Mouse (Mus musculus) MEL (cell line): ENCODE data around the gene Fbxo17. TPM values are rescaled to one million over a fixed set of nuclear protein-coding genes. Genes with fewer than 3 reads are reported as not detected.

ENCODE experiments used
- DNase-seq: peaks from one replicate; pipeline ENCODE4 v3.0.0; 2011; ENCODE audit warnings: low read depth, low spot score
- H3K27ac ChIP-seq: 2 replicates; pipeline ENCODE4 v1.5.1; 2012; ENCODE audit warnings: low read depth, mild to moderate bottlenecking, control low read depth, low read length, moderate library complexity; ENCODE audit not compliant: control insufficient read depth
- H3K27me3 ChIP-seq, 2 experiments: fragments of 150-350 bp in 1 of 2; sonication (generic) in 1 of 2; 2 replicates each; pipeline ENCODE4 v1.6.1; 2012; ENCODE audit warnings: low read length in 2 of 2, mild to moderate bottlenecking in 2 of 2, improper control_type of control experiment in 1 of 2, moderate library complexity in 1 of 2; ENCODE audit not compliant: insufficient read depth in 2 of 2, control insufficient read depth in 1 of 2
- H3K36me3 ChIP-seq, 2 experiments: 2 replicates each; pipeline ENCODE4 v1.6.1; 2012 to 2014; ENCODE audit warnings: low read length in 2 of 2, improper control_type of control experiment in 1 of 2, inconsistent platforms in 1 of 2, mild to moderate bottlenecking in 1 of 2; ENCODE audit not compliant: insufficient read depth in 2 of 2, control insufficient read depth in 1 of 2
- H3K4me1 ChIP-seq, 2 experiments: fragments of 150-350 bp in 1 of 2; sonication (generic) in 1 of 2; 2 replicates each; pipeline ENCODE4 v1.6.1; 2012; ENCODE audit warnings: low read length in 2 of 2, improper control_type of control experiment in 1 of 2, mild to moderate bottlenecking in 1 of 2; ENCODE audit not compliant: insufficient read depth in 2 of 2, control insufficient read depth in 1 of 2
- H3K4me3 ChIP-seq, 2 experiments: fragments of 150-350 bp in 1 of 2; sonication (generic) in 1 of 2; 2 replicates each; pipeline ENCODE4 v1.5.1; 2012; ENCODE audit warnings: low read depth in 2 of 2, low read length in 2 of 2, mild to moderate bottlenecking in 2 of 2, moderate library complexity in 2 of 2, control low read depth in 1 of 2, improper control_type of control experiment in 1 of 2; ENCODE audit not compliant: control insufficient read depth in 1 of 2, insufficient read depth in 1 of 2
- H3K79me2 ChIP-seq: 2 replicates; pipeline ENCODE4 v1.6.1; 2012; ENCODE audit warnings: mild to moderate bottlenecking, low read length, moderate library complexity; ENCODE audit not compliant: control insufficient read depth, poor library complexity, insufficient read depth
- H3K9ac ChIP-seq: 2 replicates; pipeline ENCODE4 v1.6.1; 2012; ENCODE audit warnings: low read depth, mild to moderate bottlenecking, control low read depth, low read length, moderate library complexity; ENCODE audit not compliant: control insufficient read depth, poor library complexity, severe bottlenecking
- H3K9me3 ChIP-seq: fragments of 150-350 bp; sonication (generic); replicated peaks from 2 replicates; pipeline ENCODE4 v1.6.1; 2012; ENCODE audit warnings: mild to moderate bottlenecking, low read length, improper control_type of control experiment, moderate library complexity; ENCODE audit not compliant: insufficient read depth
- CHD1 ChIP-seq: IDR thresholded peaks from 2 replicates; pipeline ENCODE4 v1.6.1; 2012; ENCODE audit warnings: low read depth, mild to moderate bottlenecking, inconsistent platforms, low read length, improper control_type of control experiment
- CTCF ChIP-seq, 3 experiments: IDR thresholded peaks in 2 of 3; conservative IDR thresholded peaks in 1 of 3; 2 replicates each; pipeline ENCODE4 v1.5.1; 2011 to 2012; ENCODE audit warnings: low read length in 3 of 3, low read depth in 2 of 3, mild to moderate bottlenecking in 2 of 3, improper control_type of control experiment in 1 of 3, inconsistent platforms in 1 of 3, mixed read lengths in 1 of 3, moderate library complexity in 1 of 3; ENCODE audit not compliant: control insufficient read depth in 1 of 3, insufficient read depth in 1 of 3, poor library complexity in 1 of 3, severe bottlenecking in 1 of 3
- ETS1 ChIP-seq: IDR thresholded peaks from 2 replicates; pipeline ENCODE4 v1.6.1; 2012; ENCODE audit warnings: low read depth, mild to moderate bottlenecking, inconsistent platforms, low read length, improper control_type of control experiment, moderate library complexity
- GATA1 ChIP-seq: IDR thresholded peaks from 2 replicates; pipeline ENCODE4 v1.6.1; 2011; ENCODE audit warnings: low read depth, low read length, improper control_type of control experiment
- MAX ChIP-seq: IDR thresholded peaks from 2 replicates; pipeline ENCODE4 v1.6.1; 2011; ENCODE audit warnings: low read length, improper control_type of control experiment
- MAZ ChIP-seq: IDR thresholded peaks from 2 replicates; pipeline ENCODE4 v1.6.1; 2012; ENCODE audit warnings: low read depth, mild to moderate bottlenecking, inconsistent platforms, low read length, improper control_type of control experiment
- MEF2A ChIP-seq: IDR thresholded peaks from 2 replicates; pipeline ENCODE4 v1.6.1; 2014; ENCODE audit warnings: low read depth, mild to moderate bottlenecking, inconsistent platforms, low read length, improper control_type of control experiment; ENCODE audit not compliant: poor library complexity, insufficient replicate concordance, severe bottlenecking; ENCODE audit errors: extremely low read depth
- MYB ChIP-seq: IDR thresholded peaks from 2 replicates; pipeline ENCODE4 v1.6.1; 2011; ENCODE audit warnings: mild to moderate bottlenecking, low read depth, low read length, improper control_type of control experiment
- MYC ChIP-seq: IDR thresholded peaks from 2 replicates; pipeline ENCODE4 v1.6.1; 2011; ENCODE audit warnings: low read depth, mild to moderate bottlenecking, low read length, improper control_type of control experiment, moderate library complexity
- POLR2A ChIP-seq, 2 experiments: IDR thresholded peaks; 2 replicates each; pipeline ENCODE4 v1.6.1; 2011 to 2012; ENCODE audit warnings: low read length in 2 of 2, mild to moderate bottlenecking in 2 of 2, control low read depth in 1 of 2, improper control_type of control experiment in 1 of 2, low read depth in 1 of 2, moderate library complexity in 1 of 2; ENCODE audit not compliant: control insufficient read depth in 1 of 2, insufficient read depth in 1 of 2, poor library complexity in 1 of 2
- POLR2AphosphoS5 ChIP-seq: IDR thresholded peaks from 2 replicates; pipeline ENCODE4 v1.6.1; 2012; ENCODE audit warnings: low read depth, borderline replicate concordance, mild to moderate bottlenecking, inconsistent platforms, low read length, moderate library complexity, mixed read lengths
- SMC3 ChIP-seq: IDR thresholded peaks from 2 replicates; pipeline ENCODE4 v1.6.1; 2011; ENCODE audit warnings: low read depth, low read length, improper control_type of control experiment
- ZC3H11A ChIP-seq: IDR thresholded peaks from 2 replicates; pipeline ENCODE4 v1.6.1; 2012; ENCODE audit warnings: low read depth, mild to moderate bottlenecking, inconsistent platforms, low read length, improper control_type of control experiment
- polyA plus RNA-seq, 2 experiments: library from polyadenylated mRNA; stranded (reverse) in 1 of 2; unstranded in 1 of 2; fragments of >175 nt in 1 of 2; fragments of >200 nt in 1 of 2; gene quantifications; 2 replicates each; pipeline versions ENCODE4 v1.2.1 to v1.2.4; 2012; ENCODE audit warnings: low replicate concordance in 2 of 2, low read depth in 1 of 2; ENCODE audit not compliant: insufficient read length in 2 of 2, insufficient read depth in 1 of 2, missing spikeins in 1 of 2
- total RNA-seq: library from RNA; depleted of rRNA; stranded (reverse); fragments of 300-350 nt; gene quantifications from 2 replicates; pipeline ENCODE4 v1.2.3, GENCODE M21; 2012

Fbxo17 gene
- total and polyA plus RNA-seq, 3 experiments: 0.43 TPM; not detected in 2

DNA sequence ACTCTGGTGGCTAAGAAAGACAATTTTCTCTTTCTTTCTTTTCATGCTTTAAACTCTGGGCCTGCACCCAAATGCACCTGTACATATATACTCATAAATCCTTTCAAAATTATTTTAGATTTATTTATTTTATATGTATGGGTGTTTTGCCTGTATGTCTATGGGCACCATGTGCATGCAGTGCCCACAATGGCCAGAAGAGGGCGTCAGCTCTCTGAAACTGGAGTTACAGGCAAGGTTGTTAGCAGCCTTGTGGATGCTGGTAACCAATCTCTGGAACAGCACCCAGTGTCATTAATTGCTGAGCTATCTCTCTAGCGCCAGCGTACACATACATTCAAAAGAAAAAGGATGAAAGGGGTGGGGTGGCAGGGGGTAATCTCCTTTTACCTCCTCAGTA lies 5.6 kb upstream of the Fbxo17 start:
- Histone ChIP-seq H3K4me3 (no peak overlapping the region), H3K4me1 (no peaks in the 10 kb centered on the region), H3K27me3 (no peaks in the 10 kb centered on the region; a peak in 1 of 4 replicates), H3K9ac (no peak overlapping the region), H3K27ac (no peak overlapping the region), H3K79me2 (no peaks in the 10 kb centered on the region), H3K9me3 (no peaks in the 10 kb centered on the region), H3K36me3 (no peaks in the 10 kb centered on the region)
- peak; percentile 33 for DNase-seq
- TF ChIP-seq CTCF (IDR thresholded peaks at IDR 0.05 in 2 of 3, conservative IDR thresholded peaks at IDR 0.05 in 1 of 3; ENCODE audit: control insufficient read depth in 1 of 3, insufficient read depth in 1 of 3, low read depth in 2 of 3, low read length in 3 of 3, poor library complexity in 1 of 3, severe bottlenecking in 1 of 3) (peak; percentile 45 to 60 (median 48)), POLR2AphosphoS5 (no peak)

DNA sequence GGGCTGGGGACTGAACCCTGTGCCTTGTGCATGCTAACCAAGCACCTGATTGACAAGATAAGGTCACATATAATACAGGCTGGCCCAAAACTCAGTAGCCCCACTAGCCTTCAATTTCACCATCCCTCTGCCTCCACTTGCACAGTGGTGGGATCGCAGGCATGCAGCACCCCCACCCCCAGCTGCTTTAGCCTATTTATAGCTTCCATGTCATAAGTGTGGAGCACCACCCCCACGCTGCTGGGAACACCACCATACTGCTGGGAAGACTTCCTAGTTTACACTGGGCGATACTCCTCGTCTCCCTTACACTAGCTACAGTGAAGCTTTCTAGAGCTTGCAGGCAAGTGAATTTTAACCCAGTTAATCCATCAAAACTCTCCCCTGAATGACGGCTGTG lies 1.9 kb upstream of the Fbxo17 start:
- no peaks in the 10 kb centered on the region for H3K4me1 ChIP-seq
- H3K4me3 ChIP-seq: no peak overlapping the region
- H3K9me3 ChIP-seq: no peaks in the 10 kb centered on the region
- DNase-seq: no peak
- no peaks in the 10 kb centered on the region for H3K36me3 ChIP-seq
- no peak overlapping the region for H3K27ac ChIP-seq
- no peaks in the 10 kb centered on the region; a peak in 1 of 4 replicates for H3K27me3 ChIP-seq
- no peaks in the 10 kb centered on the region for H3K79me2 ChIP-seq
- H3K9ac ChIP-seq: no peak overlapping the region
- TF ChIP-seq MEF2A (no peak), SMC3 (no peak), ETS1 (no peak), MYB (no peak), GATA1 (no peak)

DNA sequence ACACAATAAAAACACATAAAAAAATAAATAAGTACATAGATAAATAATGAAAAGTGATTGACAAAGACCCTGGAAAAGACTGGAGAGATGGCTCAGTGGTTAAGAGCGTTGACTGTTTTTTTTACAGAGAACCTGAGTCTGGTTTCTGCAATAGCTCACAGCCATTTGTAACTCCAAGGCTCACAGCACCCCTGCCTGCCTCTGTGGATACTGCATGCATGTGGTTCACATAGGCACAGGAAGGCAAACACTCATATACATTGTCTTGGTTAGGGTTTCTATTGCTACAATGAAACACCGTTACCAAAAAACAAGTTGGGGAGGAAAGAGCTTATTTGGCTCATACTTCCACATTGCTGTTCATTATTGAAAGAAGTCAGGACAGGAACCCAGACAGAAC lies 1.0 kb upstream of the Fbxo17 start:
- no peak overlapping the region for H3K4me3 ChIP-seq
- H3K9ac ChIP-seq: no peak overlapping the region
- H3K4me1 ChIP-seq: no peaks in the 10 kb centered on the region
- no peak overlapping the region for H3K27ac ChIP-seq
- H3K27me3 ChIP-seq: no peaks in the 10 kb centered on the region; a peak in 1 of 4 replicates
- H3K79me2 ChIP-seq: no peaks in the 10 kb centered on the region
- H3K36me3 ChIP-seq: no peaks in the 10 kb centered on the region
- no peaks in the 10 kb centered on the region for H3K9me3 ChIP-seq
- TF ChIP-seq MAX (no peak), ZC3H11A (no peak), CHD1 (no peak), SMC3 (no peak), MYC (no peak), POLR2A (IDR thresholded peaks at IDR 0.05; ENCODE audit: control insufficient read depth in 1 of 2, insufficient read depth in 1 of 2, low read depth in 1 of 2, low read length in 2 of 2, poor library complexity in 1 of 2) (no peak), POLR2AphosphoS5 (no peak), MAZ (no peak)
- TF ChIP-seq, all 39 proteins: peak for 0
- no peak for DNase-seq
